19 mouse cellular contexts compared by ENCODE assay signal in genomic region chr2:35327583-35327982, GRCm38 (mm10). TPM values are rescaled to one million over a fixed set of nuclear protein-coding genes. Genes with fewer than 3 reads are reported as not detected.
A peak's percentile ranks its signal among the peaks of the same experiment; 100 is the strongest.
DNase-seq lines count a peak whose midpoint lies in the region; ATAC-seq lines count a peak whose summit lies in the region.
"Had no signal": no experiment of that assay in that cellular context is flagged by ENCODE, and none has a peak within 500 bp of the region (broad histone marks: within the 10 kb centered on the region; RNA-seq: fewer than 3 reads in every experiment).

No protein-coding gene starts in this region.

- peak; percentile 27 for DNase-seq in cerebellum, adult 9-10 months
- no peak for DNase-seq in cerebellum, adult 8-10 months
- peak; percentile 60 to 61 for DNase-seq in spleen, postnatal 10 days (ENCODE audit: low spot score in 2 of 2)
- no peak for DNase-seq in spleen, postnatal 14 days (ENCODE audit: low spot score in 2 of 2)
- no peak for DNase-seq in gastrocnemius, postnatal 14 days
- no peak for DNase-seq in neural tube, embryonic 10.5 days (ENCODE audit: extremely low spot score, low spot score)
- DNase-seq: adrenal gland, adult 2 months; heart, adult 18-20 months; kidney, postnatal 25 days; lung, postnatal 4 days had no signal

- peak overlapping the region; percentile 73 for H3K4me2 ChIP-seq in liver, embryonic 12.5 days
- no peak overlapping the region for H3K4me2 ChIP-seq in forebrain, embryonic 15.5 days (replicated peaks)
- H3K4me2 ChIP-seq: embryonic facial prominence, embryonic 12.5 days; hindbrain, embryonic 12.5 days had no signal

- peak overlapping the region; percentile 74 for H3K9ac ChIP-seq in liver, embryonic 12.5 days
- no peak overlapping the region for H3K9ac ChIP-seq in forebrain, embryonic 15.5 days (replicated peaks)
- H3K9ac ChIP-seq: embryonic facial prominence, embryonic 12.5 days; hindbrain, embryonic 12.5 days had no signal

- peak overlapping the region; percentile 98 for H3K27ac ChIP-seq in liver, embryonic 12.5 days
- H3K27ac ChIP-seq in forebrain, embryonic 15.5 days (replicated peaks), result no peak overlapping the region
- H3K27ac ChIP-seq: embryonic facial prominence, embryonic 12.5 days; hindbrain, embryonic 12.5 days had no signal

- peaks cover 99% of the 10 kb centered on the region for H3K4me1 ChIP-seq in liver, embryonic 12.5 days
- H3K4me1 ChIP-seq in forebrain, embryonic 15.5 days, result peaks cover 9% of the 10 kb centered on the region
- H3K4me1 ChIP-seq: embryonic facial prominence, embryonic 12.5 days had no signal

- intact Hi-C loops in gastrocnemius, postnatal 14 days (cut with DNase I; ENCODE audit: low total_unique reads), result no loop called here

- WGBS in liver, embryonic 12.5 days (ENCODE audit: insufficient replicate concordance), result 18% methylated on average over 10 of the region's 10 CpGs
- WGBS in forebrain, embryonic 15.5 days, result 71% methylated on average over 10 of the region's 10 CpGs

- H3K9me3 ChIP-seq in liver, embryonic 12.5 days (replicated peaks), result no peaks in the 10 kb centered on the region
- H3K9me3 ChIP-seq in forebrain, embryonic 15.5 days, result no peaks in the 10 kb centered on the region
- H3K9me3 ChIP-seq: embryonic facial prominence, embryonic 12.5 days; hindbrain, embryonic 12.5 days had no signal

- H3K4me3 ChIP-seq in liver, embryonic 12.5 days, result peak overlapping the region; percentile 41
- no peak overlapping the region for H3K4me3 ChIP-seq in forebrain, embryonic 15.5 days
- H3K4me3 ChIP-seq: embryonic facial prominence, embryonic 12.5 days; hindbrain, embryonic 12.5 days had no signal

- ATAC-seq in liver, embryonic 12.5 days, result peak; percentile 82
- no peak for ATAC-seq in forebrain, embryonic 15.5 days (replicated peaks)
- ATAC-seq: forebrain, embryonic 16.5 days; Patski had no signal

- no peaks in the 10 kb centered on the region for H3K27me3 ChIP-seq in liver, embryonic 12.5 days (replicated peaks)
- no peaks in the 10 kb centered on the region for H3K27me3 ChIP-seq in forebrain, embryonic 15.5 days
- H3K27me3 ChIP-seq: embryonic facial prominence, embryonic 12.5 days; hindbrain, embryonic 12.5 days; Patski had no signal

- H3K36me3 ChIP-seq in liver, embryonic 12.5 days, result peaks cover 81% of the 10 kb centered on the region
- H3K36me3 ChIP-seq in forebrain, embryonic 15.5 days, result no peaks in the 10 kb centered on the region
- H3K36me3 ChIP-seq: embryonic facial prominence, embryonic 12.5 days; hindbrain, embryonic 12.5 days had no signal

RNA-seq across cellular contexts. Expression of gene Stom, which starts 9.2 kb away (rescaled TPM):
- polyA plus RNA-seq in liver, embryonic 12.5 days (2016; fragmentation: Nextera tagmentation; extraction: Ambion mirVana), result 134 TPM in 2 replicates
- total RNA-seq in gastrocnemius, postnatal 14 days (2021), result 10 to 100 TPM; 20.1 to 22.2 TPM
- polyA plus RNA-seq in forebrain, embryonic 15.5 days (2015; fragmentation: Nextera tagmentation; extraction: Ambion mirVana), result 9.9 and 10.9 TPM in 2 replicates

RNA-seq across cellular contexts. Expression of gene 4930568D16Rik, which starts 39.9 kb away (rescaled TPM):
- not detected in 2 replicates for polyA plus RNA-seq in liver, embryonic 12.5 days (2016; fragmentation: Nextera tagmentation; extraction: Ambion mirVana)
- not detected for total RNA-seq in gastrocnemius, postnatal 14 days (2021)
- polyA plus RNA-seq in forebrain, embryonic 15.5 days (2015; fragmentation: Nextera tagmentation; extraction: Ambion mirVana), result not detected in 2 replicates
- total RNA-seq: adrenal gland, adult 2 months; heart, adult 18-20 months; left cerebral cortex, postnatal 25 days had no signal
- polyA plus RNA-seq: adrenal gland, adult 2 months; cerebellum, adult 2 months; embryonic facial prominence, embryonic 12.5 days; forebrain, embryonic 16.5 days; hindbrain, embryonic 12.5 days; Patski; urinary bladder, adult 2 months had no signal

Comparison
In these comparisons a context has a peak if more than half of its experiments do, and no peak if none do; other contexts are left out.
1. DNase-seq: peak in cerebellum, adult 9-10 months (single experiment) and spleen, postnatal 10 days (2 of 2); none in cerebellum, adult 8-10 months (single experiment), spleen, postnatal 14 days (0 of 2), gastrocnemius, postnatal 14 days (single experiment) and neural tube, embryonic 10.5 days (single experiment).
2. RNA of gene Stom, which starts 9.2 kb away (polyA plus RNA-seq): 134 TPM in liver, embryonic 12.5 days; 9.9 to 10.9 TPM in forebrain, embryonic 15.5 days; every median in the first group is over 10 times any median in the second.